Mouse (Mus musculus): Measurements from ENCODE around the gene Scyl2. TPM values are rescaled to one million over a fixed set of nuclear protein-coding genes. Genes with fewer than 3 reads are reported as not detected.

The Scyl2 gene
- polyA plus RNA-seq, 1 experiment from 2014 or later, result 7.5 TPM

GRCm38 (mm10) chr10:89667571-89667970 lies 18.5 kb downstream of the Scyl2 start:
- H3K9me3 ChIP-seq, result no peaks in the 10 kb centered on the region
- H3K4me2 ChIP-seq (replicated peaks), result no peak overlapping the region
- no peak overlapping the region for H3K27ac ChIP-seq
- no peak for ATAC-seq
- H3K4me1 ChIP-seq (replicated peaks), result no peaks in the 10 kb centered on the region
- H3K9ac ChIP-seq, result no peak overlapping the region
- no peaks in the 10 kb centered on the region for H3K27me3 ChIP-seq (replicated peaks)
- 0 out of 2 replicates have a peak, but pooled peaks cover 2% of the 10 kb centered on the region for H3K36me3 ChIP-seq
- WGBS, result 88% methylated on average over 7 of the region's 7 CpGs
- no peak overlapping the region for H3K4me3 ChIP-seq (replicated peaks)

GRCm38 (mm10) chr10:89665679-89666078 lies 20.4 kb downstream of the Scyl2 start:
- 82% methylated on average over 9 of the region's 9 CpGs for WGBS
- no peak overlapping the region for H3K4me2 ChIP-seq (replicated peaks)
- H3K27me3 ChIP-seq (replicated peaks), result no peaks in the 10 kb centered on the region
- no peak for ATAC-seq
- H3K36me3 ChIP-seq, result peaks cover 2% of the 10 kb centered on the region; the same call in 1 of the 2 replicates
- no peak overlapping the region for H3K27ac ChIP-seq
- H3K9me3 ChIP-seq, result no peaks in the 10 kb centered on the region
- no peaks in the 10 kb centered on the region for H3K4me1 ChIP-seq (replicated peaks)
- no peak overlapping the region for H3K9ac ChIP-seq
- H3K4me3 ChIP-seq (replicated peaks), result no peak overlapping the region

- no peak overlapping the region for H3K4me2 ChIP-seq (replicated peaks)
- no peak for ATAC-seq
Measured at GRCm38 (mm10) chr10:89664977-89665645, 21.0 kb downstream of the Scyl2 start.

GRCm38 (mm10) chr10:89656366-89656765 lies 29.7 kb downstream of the Scyl2 start:
- no peaks in the 10 kb centered on the region for H3K9me3 ChIP-seq
- no peak for ATAC-seq
- 88% methylated on average over 5 of the region's 5 CpGs for WGBS
- H3K4me1 ChIP-seq (replicated peaks), result no peaks in the 10 kb centered on the region
- peaks cover 15% of the 10 kb centered on the region for H3K36me3 ChIP-seq
- no peak overlapping the region for H3K27ac ChIP-seq
- H3K9ac ChIP-seq, result no peak overlapping the region
- H3K4me3 ChIP-seq (replicated peaks), result no peak overlapping the region
- no peaks in the 10 kb centered on the region for H3K27me3 ChIP-seq (replicated peaks)
- no peak overlapping the region for H3K4me2 ChIP-seq (replicated peaks)

More at GRCm38 (mm10) chr10:89664977-89665645, 21.0 kb downstream of the Scyl2 start:
- no peak overlapping the region for H3K9ac ChIP-seq
- H3K4me1 ChIP-seq (replicated peaks), result no peaks in the 10 kb centered on the region
- H3K36me3 ChIP-seq, result peaks cover 2% of the 10 kb centered on the region; the same call in 1 of the 2 replicates
- H3K9me3 ChIP-seq, result no peaks in the 10 kb centered on the region
- WGBS, result 89% methylated on average over 8 of the region's 8 CpGs
- H3K27me3 ChIP-seq (replicated peaks), result no peaks in the 10 kb centered on the region
- no peak overlapping the region for H3K4me3 ChIP-seq (replicated peaks)
- H3K27ac ChIP-seq, result no peak overlapping the region

- Histone ChIP-seq H3K27ac (no peak overlapping the region), H3K4me2 (replicated peaks) (no peak overlapping the region), H3K9me3 (no peaks in the 10 kb centered on the region), H3K4me1 (replicated peaks) (no peaks in the 10 kb centered on the region), H3K36me3 (peaks cover 22% of the 10 kb centered on the region), H3K27me3 (replicated peaks) (no peaks in the 10 kb centered on the region), H3K9ac (no peak overlapping the region), H3K4me3 (replicated peaks) (no peak overlapping the region)
- WGBS, result 84% methylated on average over 8 of the region's 8 CpGs
- ATAC-seq, result no peak
Measured at GRCm38 (mm10) chr10:89652912-89653311, 33.2 kb downstream of the Scyl2 start.

GRCm38 (mm10) chr10:89651691-89652090 lies 34.4 kb downstream of the Scyl2 start:
- 84% methylated on average over 1 of the region's 1 CpGs for WGBS
- Histone ChIP-seq H3K36me3 (peaks cover 16% of the 10 kb centered on the region), H3K4me2 (replicated peaks) (no peak overlapping the region), H3K4me3 (replicated peaks) (no peak overlapping the region), H3K9ac (no peak overlapping the region), H3K4me1 (replicated peaks) (no peaks in the 10 kb centered on the region), H3K9me3 (no peaks in the 10 kb centered on the region), H3K27ac (no peak overlapping the region), H3K27me3 (replicated peaks) (no peaks in the 10 kb centered on the region)
- ATAC-seq, result no peak

GRCm38 (mm10) chr10:89646918-89647317 lies 39.2 kb downstream of the Scyl2 start:
- H3K9me3 ChIP-seq, result no peaks in the 10 kb centered on the region
- H3K36me3 ChIP-seq, result peaks cover 18% of the 10 kb centered on the region
- H3K4me2 ChIP-seq (replicated peaks), result no peak overlapping the region
- 90% methylated on average over 9 of the region's 9 CpGs for WGBS
- no peaks in the 10 kb centered on the region for H3K27me3 ChIP-seq (replicated peaks)
- H3K9ac ChIP-seq, result no peak overlapping the region
- no peak overlapping the region for H3K27ac ChIP-seq
- no peaks in the 10 kb centered on the region for H3K4me1 ChIP-seq (replicated peaks)
- ATAC-seq, result no peak
- no peak overlapping the region for H3K4me3 ChIP-seq (replicated peaks)

GRCm38 (mm10) chr10:89637001-89637400 lies 49.1 kb downstream of the Scyl2 start:
- WGBS, result 85% methylated on average over 3 of the region's 3 CpGs
- no peak overlapping the region for H3K4me3 ChIP-seq (replicated peaks)
- no peaks in the 10 kb centered on the region for H3K4me1 ChIP-seq (replicated peaks)
- H3K36me3 ChIP-seq, result peaks cover 7% of the 10 kb centered on the region
- no peak for ATAC-seq
- H3K27ac ChIP-seq, result no peak overlapping the region
- no peak overlapping the region for H3K4me2 ChIP-seq (replicated peaks)
- no peaks in the 10 kb centered on the region for H3K9me3 ChIP-seq
- no peaks in the 10 kb centered on the region for H3K27me3 ChIP-seq (replicated peaks)
- H3K9ac ChIP-seq, result no peak overlapping the region

- H3K4me1 ChIP-seq (replicated peaks), result no peaks in the 10 kb centered on the region
- 86% methylated on average over 5 of the region's 5 CpGs for WGBS
- H3K4me3 ChIP-seq (replicated peaks), result no peak overlapping the region
- no peak overlapping the region for H3K9ac ChIP-seq
- no peak overlapping the region for H3K27ac ChIP-seq
- no peak for ATAC-seq
- H3K27me3 ChIP-seq (replicated peaks), result no peaks in the 10 kb centered on the region
- no peaks in the 10 kb centered on the region for H3K36me3 ChIP-seq
- H3K9me3 ChIP-seq, result no peaks in the 10 kb centered on the region
- H3K4me2 ChIP-seq (replicated peaks), result no peak overlapping the region
Measured at GRCm38 (mm10) chr10:89635018-89635417, 51.1 kb downstream of the Scyl2 start.

GRCm38 (mm10) chr10:89633736-89634426 lies 52.2 kb downstream of the Scyl2 start:
- no peaks in the 10 kb centered on the region for H3K36me3 ChIP-seq
- no peak for ATAC-seq
- WGBS, result 77% methylated on average over 7 of the region's 7 CpGs

GRCm38 (mm10) chr10:89633121-89633520 lies 53.0 kb downstream of the Scyl2 start:
- Histone ChIP-seq H3K9me3 (no peaks in the 10 kb centered on the region), H3K4me2 (replicated peaks) (no peak overlapping the region), H3K36me3 (no peaks in the 10 kb centered on the region), H3K9ac (no peak overlapping the region), H3K27ac (no peak overlapping the region), H3K4me1 (replicated peaks) (no peaks in the 10 kb centered on the region), H3K4me3 (replicated peaks) (no peak overlapping the region), H3K27me3 (replicated peaks) (no peaks in the 10 kb centered on the region)
- 89% methylated on average over 4 of the region's 4 CpGs for WGBS
- no peak for ATAC-seq

More at GRCm38 (mm10) chr10:89633736-89634426, 52.2 kb downstream of the Scyl2 start:
- H3K27ac ChIP-seq, result no peak overlapping the region
- no peaks in the 10 kb centered on the region for H3K9me3 ChIP-seq
- H3K4me3 ChIP-seq (replicated peaks), result no peak overlapping the region
- no peaks in the 10 kb centered on the region for H3K27me3 ChIP-seq (replicated peaks)
- H3K9ac ChIP-seq, result no peak overlapping the region
- no peaks in the 10 kb centered on the region for H3K4me1 ChIP-seq (replicated peaks)
- no peak overlapping the region for H3K4me2 ChIP-seq (replicated peaks)

- no peak overlapping the region for H3K27ac ChIP-seq
- no peak for ATAC-seq
- no peak overlapping the region for H3K4me3 ChIP-seq (replicated peaks)
- H3K36me3 ChIP-seq, result no peaks in the 10 kb centered on the region
- no peaks in the 10 kb centered on the region for H3K4me1 ChIP-seq (replicated peaks)
- H3K9ac ChIP-seq, result no peak overlapping the region
- 35% methylated on average over 5 of the region's 5 CpGs for WGBS
- no peaks in the 10 kb centered on the region for H3K9me3 ChIP-seq
- no peak overlapping the region for H3K4me2 ChIP-seq (replicated peaks)
- no peaks in the 10 kb centered on the region for H3K27me3 ChIP-seq (replicated peaks)
Measured at GRCm38 (mm10) chr10:89631831-89632230, 54.3 kb downstream of the Scyl2 start.

GRCm38 (mm10) chr10:89630564-89630963 lies 55.5 kb downstream of the Scyl2 start:
- H3K4me3 ChIP-seq (replicated peaks), result no peak overlapping the region
- no peak overlapping the region for H3K4me2 ChIP-seq (replicated peaks)
- H3K9me3 ChIP-seq, result no peaks in the 10 kb centered on the region
- H3K4me1 ChIP-seq (replicated peaks), result no peaks in the 10 kb centered on the region
- H3K36me3 ChIP-seq, result no peaks in the 10 kb centered on the region
- H3K27me3 ChIP-seq (replicated peaks), result no peaks in the 10 kb centered on the region
- no peak overlapping the region for H3K27ac ChIP-seq
- ATAC-seq, result no peak
- no peak overlapping the region for H3K9ac ChIP-seq
- WGBS, result 96% methylated on average over 1 of the region's 1 CpGs

Data from intestine, embryonic 15.5 days (tissue).